Mouse (Mus musculus) forebrain, embryonic 13.5 days (tissue): Measurements from ENCODE around the gene Tbc1d23. TPM values are rescaled to one million over a fixed set of nuclear protein-coding genes. Genes with fewer than 3 reads are reported as not detected.

ENCODE experiments used
- ATAC-seq: fragments of 200-750 bp; cut with Nextera tagmentation; 2 replicates; pipeline ENCODE4 v1.8.0; 2017
- H3K27ac ChIP-seq: fragments of 300-500 bp; sonication (generic); 2 replicates; pipeline ENCODE4 v1.5.1; 2015; ENCODE audit warnings: inconsistent platforms, mild to moderate bottlenecking, moderate library complexity
- H3K27me3 ChIP-seq: fragments of 300-500 bp; sonication (generic); 2 replicates; pipeline ENCODE4 v1.6.1; 2015; ENCODE audit warnings: mild to moderate bottlenecking, inconsistent platforms
- H3K36me3 ChIP-seq: fragments of 300-500 bp; sonication (generic); 2 replicates; pipeline ENCODE4 v1.6.1; 2015; ENCODE audit warnings: mild to moderate bottlenecking, inconsistent platforms; ENCODE audit not compliant: poor library complexity, severe bottlenecking
- H3K4me1 ChIP-seq: fragments of 300-500 bp; sonication (generic); 2 replicates; pipeline ENCODE4 v1.6.1; 2015; ENCODE audit warnings: inconsistent platforms
- H3K4me2 ChIP-seq: fragments of 300-500 bp; sonication (generic); 2 replicates; pipeline ENCODE4 v1.6.1; 2015; ENCODE audit warnings: inconsistent platforms, mild to moderate bottlenecking, moderate library complexity
- H3K4me3 ChIP-seq: fragments of 300-500 bp; sonication (generic); 2 replicates; pipeline ENCODE4 v1.5.1; 2015; ENCODE audit warnings: mild to moderate bottlenecking, inconsistent platforms
- H3K9ac ChIP-seq: fragments of 300-500 bp; sonication (generic); 2 replicates; pipeline ENCODE4 v1.6.1; 2015; ENCODE audit warnings: mild to moderate bottlenecking, inconsistent platforms
- H3K9me3 ChIP-seq: fragments of 300-500 bp; sonication (generic); replicated peaks from 2 replicates; pipeline ENCODE4 v1.6.1; 2016; ENCODE audit warnings: inconsistent platforms
- WGBS: fragments of 180-500 bp; shearing (Covaris S2); methylation state at CpG from one replicate; pipeline ENCODE4 v1.1.7; 2015; 5-methylcytosine and 5-hydroxymethylcytosine counted together
- polyA plus RNA-seq: library from polyadenylated mRNA; unstranded; fragments of >200 nt; fragmentation: Nextera tagmentation; extraction: Ambion mirVana; gene quantifications from 2 replicates; pipeline ENCODE4 v1.2.1, GENCODE M21; 2015

Gene Tbc1d23
- polyA plus RNA-seq, 1 experiment from 2014 or later, result 26.5 TPM

DNA sequence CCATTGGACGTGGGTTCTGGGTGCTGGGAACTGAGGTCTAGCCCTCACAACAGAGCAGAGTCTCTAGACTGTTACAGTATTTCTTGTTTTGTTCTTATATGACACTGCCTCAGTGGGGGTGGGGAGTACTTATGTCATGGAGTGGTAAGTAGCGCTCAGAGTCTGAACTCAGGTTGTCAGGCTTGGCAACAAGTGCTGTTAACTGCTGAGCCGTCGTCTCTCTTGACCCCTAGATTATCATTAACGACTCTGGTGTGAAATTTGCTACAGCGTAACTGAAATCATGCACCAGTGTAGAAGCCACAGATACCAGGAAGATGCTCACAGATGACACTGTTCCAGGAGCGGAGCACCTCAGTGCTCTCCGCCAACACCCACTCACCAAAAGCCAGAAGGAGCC is 60.1 kb downstream of the Tbc1d23 start:
- Histone ChIP-seq H3K4me1 (peaks cover 14% of the 10 kb centered on the region), H3K4me3 (no peak overlapping the region), H3K36me3 (peaks cover 11% of the 10 kb centered on the region; the same call in 1 of the 2 replicates), H3K27me3 (no peaks in the 10 kb centered on the region), H3K9ac (no peak overlapping the region), H3K27ac (no peak overlapping the region), H3K9me3 (no peaks in the 10 kb centered on the region), H3K4me2 (no peak overlapping the region)
- no peak for ATAC-seq
- WGBS, result 89% methylated on average over 8 of the region's 8 CpGs

DNA sequence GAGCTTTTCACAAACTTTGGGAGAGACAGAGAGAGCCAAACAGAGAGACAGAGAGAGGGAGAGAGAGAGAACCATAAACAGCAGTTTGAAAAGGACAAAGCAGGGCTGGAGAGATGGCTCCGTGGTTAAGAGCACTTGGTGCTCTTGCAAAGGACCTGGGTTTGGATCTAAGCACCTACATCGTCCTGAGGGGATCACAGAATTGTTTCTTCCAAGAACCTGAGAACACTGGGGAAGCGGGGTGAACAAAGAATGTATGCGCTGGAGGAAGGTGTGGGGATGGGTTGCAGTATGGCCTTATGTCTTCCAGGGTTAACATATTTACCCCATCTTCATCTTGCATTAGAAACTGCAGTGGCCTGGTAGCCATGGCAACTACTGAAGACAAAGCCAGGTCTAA is 63.1 kb downstream of the Tbc1d23 start:
- no peaks in the 10 kb centered on the region for H3K9me3 ChIP-seq
- H3K4me3 ChIP-seq, result no peak overlapping the region
- peaks cover 11% of the 10 kb centered on the region; the same call in 1 of the 2 replicates for H3K36me3 ChIP-seq
- no peaks in the 10 kb centered on the region for H3K27me3 ChIP-seq
- no peak overlapping the region for H3K27ac ChIP-seq
- WGBS, result 57% methylated on average over 4 of the region's 4 CpGs
- no peak for ATAC-seq
- peak overlapping the region; percentile 75 for H3K4me2 ChIP-seq
- 0 out of 2 replicates have a peak overlapping the region, but pooled peaks have one; percentile 27 for H3K9ac ChIP-seq
- H3K4me1 ChIP-seq, result peaks cover 15% of the 10 kb centered on the region

DNA sequence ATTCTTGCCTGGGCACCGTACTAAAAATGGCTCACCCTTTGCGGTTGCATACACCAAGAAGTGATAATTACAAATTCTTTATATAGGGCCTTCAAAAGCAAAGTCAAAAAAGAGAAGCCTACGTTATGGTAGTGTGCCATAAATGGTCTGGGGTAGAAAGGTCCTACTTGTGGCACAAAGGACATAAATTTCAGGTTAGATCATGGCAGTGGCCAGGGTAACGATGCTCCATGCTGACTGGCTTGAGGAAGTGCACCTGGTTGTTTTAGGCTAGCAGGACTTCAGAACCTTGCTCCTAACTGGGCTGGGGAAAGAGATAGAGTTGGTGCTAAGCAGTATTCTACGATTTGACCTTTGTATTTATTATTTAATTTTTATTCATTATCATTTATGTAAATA is 63.8 kb downstream of the Tbc1d23 start:
- Histone ChIP-seq H3K27ac (no peak overlapping the region), H3K4me1 (peaks cover 15% of the 10 kb centered on the region), H3K4me3 (peak overlapping the region; percentile 60), H3K36me3 (peaks cover 13% of the 10 kb centered on the region; the same call in 1 of the 2 replicates), H3K9me3 (no peaks in the 10 kb centered on the region), H3K4me2 (peak overlapping the region; percentile 75), H3K27me3 (no peaks in the 10 kb centered on the region), H3K9ac (peak overlapping the region; percentile 80)
- WGBS, result 33% methylated on average over 5 of the region's 5 CpGs
- peak; percentile 46; the same call in 1 of the 2 replicates for ATAC-seq

DNA sequence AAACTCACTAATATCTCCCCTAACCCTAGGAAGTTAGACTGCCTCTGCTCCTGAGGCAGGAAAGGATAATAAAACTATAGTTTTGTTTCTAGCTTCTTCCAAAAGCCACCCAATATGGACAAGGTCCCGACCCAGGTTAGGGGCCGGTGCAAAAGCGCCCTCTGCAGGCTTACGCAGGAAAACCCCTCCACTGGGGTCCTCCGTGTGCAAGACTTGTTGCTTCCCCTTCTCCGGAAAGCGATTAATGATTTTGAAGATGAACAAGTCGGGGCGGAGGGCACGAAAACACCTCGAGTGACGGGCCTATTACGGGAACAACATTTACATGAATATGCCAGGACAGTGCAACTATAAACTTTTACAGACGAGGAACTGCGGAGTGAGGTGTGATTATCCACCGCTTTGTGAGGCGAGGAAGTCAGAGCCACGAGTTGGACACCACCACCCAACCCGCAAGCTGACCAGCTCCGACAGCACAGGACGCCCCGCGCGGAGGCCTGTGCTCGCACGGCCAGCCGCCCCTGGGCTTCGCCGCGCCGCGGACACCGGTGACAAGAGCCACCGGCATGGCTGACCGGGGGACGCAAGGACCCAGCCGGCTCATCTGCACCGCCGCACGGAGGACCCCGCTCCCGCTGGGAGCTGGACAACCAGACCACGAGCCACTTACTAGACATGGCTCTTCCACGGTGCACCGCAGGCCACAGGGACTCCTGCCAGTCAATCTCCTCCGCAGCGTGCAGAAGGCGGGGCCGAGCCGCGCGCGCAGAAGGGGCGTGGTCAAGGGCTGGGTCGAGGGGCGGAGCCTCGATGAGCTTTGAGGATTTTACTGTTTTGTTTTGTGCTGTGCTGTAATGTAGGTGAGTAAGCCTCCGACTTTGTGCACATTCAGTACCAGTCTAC is 64.4 kb downstream of the Tbc1d23 start, which contains the start of gene Nit2:
Gene Nit2 (minus strand): TSS at position 731 of the 903 bp plus-strand sequence.
- H3K27ac ChIP-seq, result peak within 1 kb of the TSS; percentile 45
- peaks cover 15% of the 10 kb centered on the region for H3K4me1 ChIP-seq
- peak within 1 kb of the TSS; percentile 60 for H3K4me3 ChIP-seq
- peak; percentile 97 for ATAC-seq
- peaks cover 10% of the 10 kb centered on the region; the same call in 1 of the 2 replicates for H3K36me3 ChIP-seq
- H3K9me3 ChIP-seq, result no peaks in the 10 kb centered on the region
- peak within 1 kb of the TSS; percentile 80 for H3K9ac ChIP-seq
- peak within 1 kb of the TSS; percentile 75 for H3K4me2 ChIP-seq
- no peaks in the 10 kb centered on the region for H3K27me3 ChIP-seq
- WGBS, result under 1% methylated on average over 58 of the region's 58 CpGs

DNA sequence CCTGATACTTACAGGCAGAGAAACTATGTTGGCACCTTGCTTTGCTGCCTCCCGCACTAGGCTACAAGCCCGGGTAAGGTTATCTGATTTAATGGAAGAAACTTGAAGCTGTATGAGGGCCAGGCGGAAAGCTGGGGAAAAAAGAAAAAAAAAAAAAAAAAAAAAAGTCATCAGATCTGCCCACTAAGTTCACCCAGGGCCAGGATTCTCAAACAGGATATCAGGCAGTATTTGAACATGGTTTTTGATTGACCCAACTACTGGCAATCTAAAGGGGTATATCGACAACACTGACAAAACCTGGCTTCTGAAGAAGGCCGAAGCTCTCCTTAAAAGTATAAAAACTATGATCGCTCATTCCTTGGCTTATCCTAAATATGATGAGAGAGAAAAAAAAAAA is 65.2 kb downstream of the Tbc1d23 start:
- Histone ChIP-seq H3K27ac (no peak overlapping the region), H3K4me1 (peaks cover 15% of the 10 kb centered on the region), H3K4me2 (peak overlapping the region; percentile 75), H3K9ac (no peak overlapping the region), H3K4me3 (peak overlapping the region; percentile 60), H3K36me3 (peaks cover 8% of the 10 kb centered on the region; the same call in 1 of the 2 replicates), H3K9me3 (no peaks in the 10 kb centered on the region), H3K27me3 (no peaks in the 10 kb centered on the region)
- ATAC-seq, result no peak
- 91% methylated on average over 6 of the region's 6 CpGs for WGBS

DNA sequence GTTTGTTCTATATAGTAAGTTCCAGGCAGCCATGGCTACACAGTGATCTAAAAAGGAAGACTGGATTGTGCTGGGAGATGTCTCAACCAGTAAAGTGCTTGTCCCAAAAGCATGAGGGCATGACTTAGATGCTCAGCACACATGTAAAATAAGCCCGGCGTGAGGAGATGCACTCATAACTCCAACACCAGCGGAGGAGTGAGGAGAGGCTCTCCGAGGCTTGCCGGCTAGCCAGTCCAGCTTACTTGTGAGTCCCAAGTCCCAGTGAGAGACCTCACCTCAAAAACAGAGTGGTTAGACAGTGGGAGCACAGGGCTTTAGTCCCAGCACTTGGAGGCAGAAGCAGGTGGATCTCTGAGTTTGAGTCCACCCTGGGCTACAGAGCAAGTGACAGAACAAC is 66.1 kb downstream of the Tbc1d23 start:
- no peak for ATAC-seq
- Histone ChIP-seq H3K27ac (no peak overlapping the region), H3K4me1 (peaks cover 15% of the 10 kb centered on the region), H3K4me2 (no peak overlapping the region), H3K27me3 (no peaks in the 10 kb centered on the region), H3K36me3 (0 out of 2 replicates have a peak, but pooled peaks cover 5% of the 10 kb centered on the region), H3K9me3 (no peaks in the 10 kb centered on the region), H3K9ac (no peak overlapping the region), H3K4me3 (no peak overlapping the region)
- WGBS, result 96% methylated on average over 5 of the region's 5 CpGs

DNA sequence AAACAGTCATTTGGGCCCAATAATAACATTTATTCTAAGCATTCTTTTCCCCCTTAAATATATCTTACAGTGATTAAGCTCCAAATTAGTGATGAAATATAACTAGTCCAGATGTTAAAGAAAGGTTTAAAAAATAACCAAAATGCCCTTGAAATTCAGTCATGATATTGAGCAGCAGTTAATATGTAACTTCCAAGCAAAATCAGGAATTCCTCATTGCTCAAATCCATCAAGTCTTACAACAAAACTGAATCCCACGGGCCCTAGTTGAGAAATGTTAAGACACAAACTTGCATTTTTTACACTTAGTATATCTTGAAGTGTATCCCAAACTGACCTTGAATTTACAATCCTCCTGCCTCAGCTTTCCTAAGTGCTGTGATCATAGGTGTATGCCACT is 67.6 kb downstream of the Tbc1d23 start:
- H3K27me3 ChIP-seq, result no peaks in the 10 kb centered on the region
- 100% methylated on average over 1 of the region's 1 CpGs for WGBS

DNA sequence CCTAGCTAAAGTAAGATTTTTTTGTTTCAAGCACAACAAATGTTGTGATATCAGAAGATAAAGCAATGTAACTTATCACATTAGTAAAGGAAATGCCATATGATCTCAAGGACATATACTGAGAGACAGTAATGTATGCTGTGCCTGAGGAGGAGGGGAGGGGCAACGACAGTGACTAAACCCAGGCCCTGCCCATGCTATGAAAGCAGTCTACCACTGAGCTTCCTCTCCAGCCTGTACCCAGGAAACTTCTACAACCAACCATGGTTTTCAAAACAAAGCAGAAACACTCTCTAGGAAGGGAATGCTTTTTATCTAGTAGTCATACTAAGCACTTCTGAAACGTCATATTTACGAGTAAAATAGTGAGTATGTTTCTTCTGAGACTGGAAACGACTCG is 68.5 kb downstream of the Tbc1d23 start:
- Histone ChIP-seq H3K4me1 (peaks cover 11% of the 10 kb centered on the region), H3K4me2 (no peak overlapping the region), H3K9me3 (no peaks in the 10 kb centered on the region), H3K4me3 (no peak overlapping the region), H3K27me3 (no peaks in the 10 kb centered on the region), H3K36me3 (peaks cover 17% of the 10 kb centered on the region), H3K27ac (no peak overlapping the region), H3K9ac (no peak overlapping the region)
- no peak for ATAC-seq
- 89% methylated on average over 5 of the region's 5 CpGs for WGBS

More for the DNA sequence above, 67.6 kb downstream of the Tbc1d23 start:
- ATAC-seq, result no peak
- Histone ChIP-seq H3K9me3 (no peaks in the 10 kb centered on the region), H3K4me3 (no peak overlapping the region), H3K27ac (no peak overlapping the region), H3K9ac (no peak overlapping the region), H3K36me3 (0 out of 2 replicates have a peak, but pooled peaks cover 9% of the 10 kb centered on the region), H3K4me1 (peaks cover 15% of the 10 kb centered on the region), H3K4me2 (no peak overlapping the region)

DNA sequence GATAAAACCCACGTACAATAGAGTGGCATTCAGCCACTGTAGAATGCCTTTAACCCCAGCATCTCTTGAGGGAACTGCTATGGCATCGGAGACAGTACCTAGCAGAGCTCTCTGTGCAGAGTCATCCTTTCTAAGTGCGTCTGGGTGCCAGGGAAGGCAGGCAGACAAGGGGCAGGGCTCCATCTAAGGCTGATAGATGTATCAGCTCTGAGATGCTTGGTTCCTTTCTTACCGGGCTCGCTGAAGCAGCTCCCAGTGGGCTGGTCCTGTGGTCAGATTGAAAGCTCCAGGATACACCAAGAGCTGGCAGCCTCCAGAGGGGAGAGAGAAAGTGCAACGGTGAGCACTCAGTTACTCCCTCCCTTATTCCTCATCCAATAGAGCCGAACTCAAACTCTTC is 71.5 kb downstream of the Tbc1d23 start:
- 74% methylated on average over 7 of the region's 7 CpGs for WGBS
- Histone ChIP-seq H3K9ac (no peak overlapping the region), H3K4me2 (no peak overlapping the region), H3K36me3 (peaks cover 40% of the 10 kb centered on the region), H3K4me1 (no peaks in the 10 kb centered on the region), H3K9me3 (no peaks in the 10 kb centered on the region), H3K4me3 (no peak overlapping the region), H3K27me3 (no peaks in the 10 kb centered on the region), H3K27ac (no peak overlapping the region)
- ATAC-seq, result no peak

DNA sequence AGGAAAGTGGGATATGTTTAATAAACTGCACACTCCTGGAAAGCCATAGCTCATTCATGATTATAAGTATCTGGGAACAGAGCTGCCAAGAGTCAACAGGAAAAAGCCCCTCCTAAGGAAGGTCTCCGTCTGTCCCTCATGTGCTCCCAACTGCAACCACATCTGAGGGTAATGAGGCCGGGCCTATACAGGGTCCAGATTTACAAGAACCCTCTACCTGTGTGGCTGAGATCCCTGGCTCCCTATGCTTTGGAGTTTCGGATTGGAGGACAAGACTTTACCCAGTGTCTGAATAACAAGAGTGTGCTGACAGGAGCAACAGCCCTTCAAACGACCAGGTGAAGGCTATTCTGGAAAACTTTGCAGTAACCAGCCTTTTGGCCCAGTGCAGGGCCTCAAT is 73.6 kb downstream of the Tbc1d23 start:
- peak; percentile 31; the same call in 1 of the 2 replicates for ATAC-seq
- Histone ChIP-seq H3K27ac (no peak overlapping the region), H3K4me3 (no peak overlapping the region), H3K9ac (no peak overlapping the region), H3K36me3 (peaks cover 47% of the 10 kb centered on the region), H3K4me1 (no peaks in the 10 kb centered on the region), H3K27me3 (no peaks in the 10 kb centered on the region), H3K9me3 (no peaks in the 10 kb centered on the region), H3K4me2 (no peak overlapping the region)
- WGBS, result 77% methylated on average over 4 of the region's 4 CpGs

DNA sequence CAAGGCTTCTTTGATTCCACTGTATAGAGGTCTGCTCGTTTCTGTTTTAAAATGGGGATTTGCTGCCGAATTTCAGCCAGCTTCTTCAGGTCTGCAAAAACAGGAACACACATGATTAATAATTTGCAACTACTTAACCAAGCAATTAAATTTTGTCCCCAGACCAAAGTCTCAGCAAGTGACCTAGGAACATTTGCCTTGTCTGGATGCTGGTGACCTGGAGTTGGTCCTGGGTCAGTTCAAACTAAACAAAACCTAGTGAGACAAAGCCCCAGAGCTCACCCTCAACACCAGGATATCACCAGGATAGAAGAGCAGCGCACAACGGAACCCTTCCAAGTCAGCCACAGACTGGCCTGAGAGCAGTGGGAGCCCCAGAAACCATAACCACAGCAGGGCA is 74.2 kb downstream of the Tbc1d23 start:
- Histone ChIP-seq H3K27me3 (no peaks in the 10 kb centered on the region), H3K4me2 (no peak overlapping the region), H3K4me3 (no peak overlapping the region), H3K9ac (no peak overlapping the region), H3K4me1 (no peaks in the 10 kb centered on the region), H3K36me3 (peaks cover 53% of the 10 kb centered on the region), H3K27ac (no peak overlapping the region), H3K9me3 (no peaks in the 10 kb centered on the region)
- no peak for ATAC-seq
- 91% methylated on average over 4 of the region's 4 CpGs for WGBS

DNA sequence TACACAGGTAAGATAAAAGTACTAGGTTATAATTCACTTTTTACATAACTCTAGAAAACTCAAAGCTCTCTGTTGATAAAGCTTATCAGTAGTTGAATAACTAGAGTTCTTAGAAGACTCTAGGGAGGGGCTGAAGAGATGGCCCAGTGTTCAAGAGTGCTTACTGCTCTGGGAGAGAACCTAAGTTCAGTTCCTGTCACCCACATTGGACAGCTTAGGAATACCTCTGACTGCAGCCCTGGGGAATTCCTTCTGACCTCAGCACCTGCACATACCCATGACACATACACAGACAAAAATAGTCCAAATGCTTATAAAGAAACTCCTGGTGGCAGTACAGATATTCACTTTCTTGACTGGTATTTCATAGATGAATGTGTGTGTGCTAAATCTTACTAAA is 75.4 kb downstream of the Tbc1d23 start:
- H3K4me1 ChIP-seq, result no peaks in the 10 kb centered on the region
- no peaks in the 10 kb centered on the region for H3K27me3 ChIP-seq
- no peak overlapping the region for H3K27ac ChIP-seq
- no peak overlapping the region for H3K4me3 ChIP-seq
- H3K36me3 ChIP-seq, result peaks cover 61% of the 10 kb centered on the region
- ATAC-seq, result no peak
- H3K4me2 ChIP-seq, result no peak overlapping the region
- H3K9ac ChIP-seq, result no peak overlapping the region
- no peaks in the 10 kb centered on the region for H3K9me3 ChIP-seq
